Comparison of ENCODE assay signal across 7 mouse cellular contexts in the genomic region with DNA sequence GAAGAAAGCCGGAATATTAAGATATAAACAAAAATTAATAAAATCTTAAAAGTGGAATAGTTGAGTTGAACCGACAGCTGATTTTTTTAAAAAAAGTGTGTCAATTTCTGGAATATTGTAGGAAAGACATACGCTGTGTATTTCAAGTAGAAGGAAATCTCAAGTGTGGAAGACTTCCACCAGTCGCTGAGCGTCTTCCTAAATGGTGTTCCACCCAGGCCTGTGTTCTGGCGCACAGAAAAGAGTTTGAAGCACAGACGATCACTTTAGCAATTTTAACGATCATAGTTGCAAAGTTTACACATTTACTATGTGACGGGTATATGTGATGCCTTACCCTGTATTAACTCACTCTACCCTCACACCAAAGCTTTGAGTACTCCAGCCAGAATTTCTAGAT. TPM values are rescaled to one million over a fixed set of nuclear protein-coding genes. Genes with fewer than 3 reads are reported as not detected.
A peak's percentile ranks its signal among the peaks of the same experiment; 100 is the strongest.
DNase-seq lines count a peak whose midpoint lies in the region; ATAC-seq lines count a peak whose summit lies in the region.

No protein-coding gene starts in this region.

- H3K4me1 ChIP-seq in kidney, embryonic 14.5 days (ENCODE audit: control insufficient read depth, insufficient read depth, low read length), result peaks cover 18% of the 10 kb centered on the region
- H3K4me1 ChIP-seq in forebrain, embryonic 12.5 days, result peaks cover 35% of the 10 kb centered on the region
- peaks cover 30% of the 10 kb centered on the region for H3K4me1 ChIP-seq in hindbrain, embryonic 14.5 days (replicated peaks; ENCODE audit: control insufficient read depth, insufficient read depth, low read length)
- H3K4me1 ChIP-seq in midbrain, embryonic 13.5 days (replicated peaks), result peaks cover 36% of the 10 kb centered on the region

- H3K9ac ChIP-seq in kidney, embryonic 14.5 days (ENCODE audit: low read depth, low read length), result no peak overlapping the region
- H3K9ac ChIP-seq in forebrain, embryonic 12.5 days, result no peak overlapping the region
- peak overlapping the region; percentile 6; the same call in 1 of the 2 replicates for H3K9ac ChIP-seq in hindbrain, embryonic 14.5 days
- H3K9ac ChIP-seq in midbrain, embryonic 13.5 days (replicated peaks), result no peak overlapping the region

- no peak overlapping the region for H3K4me2 ChIP-seq in kidney, embryonic 14.5 days (replicated peaks; ENCODE audit: low read depth, low read length)
- no peak overlapping the region for H3K4me2 ChIP-seq in forebrain, embryonic 12.5 days
- H3K4me2 ChIP-seq in hindbrain, embryonic 14.5 days (replicated peaks), result peak overlapping the region; percentile 51
- peak overlapping the region; percentile 47 for H3K4me2 ChIP-seq in midbrain, embryonic 13.5 days (replicated peaks)

- H3K27ac ChIP-seq in kidney, embryonic 14.5 days (ENCODE audit: low read depth, low read length), result no peak overlapping the region
- H3K27ac ChIP-seq in forebrain, embryonic 12.5 days, result no peak overlapping the region; the same call in 1 of the 2 replicates
- peak overlapping the region; percentile 76; the same call in 1 of the 2 replicates for H3K27ac ChIP-seq in hindbrain, embryonic 14.5 days
- H3K27ac ChIP-seq in midbrain, embryonic 13.5 days, result peak overlapping the region; percentile 92

- H3K36me3 ChIP-seq in kidney, embryonic 14.5 days (ENCODE audit: control insufficient read depth, insufficient read depth, low read length), result no peaks in the 10 kb centered on the region
- H3K36me3 ChIP-seq in forebrain, embryonic 12.5 days (replicated peaks), result no peaks in the 10 kb centered on the region
- H3K36me3 ChIP-seq in hindbrain, embryonic 14.5 days (replicated peaks; ENCODE audit: control insufficient read depth, insufficient read depth), result no peaks in the 10 kb centered on the region
- H3K36me3 ChIP-seq in midbrain, embryonic 13.5 days, result no peaks in the 10 kb centered on the region

- no peak for ATAC-seq in kidney, embryonic 14.5 days (ENCODE audit: low FRiP score, low TSS enrichment)
- ATAC-seq in forebrain, embryonic 12.5 days (ENCODE audit: low FRiP score), result no peak
- ATAC-seq in hindbrain, embryonic 14.5 days (ENCODE audit: low FRiP score), result no peak
- ATAC-seq in midbrain, embryonic 13.5 days, result no peak
- no peak for ATAC-seq in CD4-positive, CD25-positive, alpha-beta regulatory T cell, adult 4 months

- H3K9me3 ChIP-seq in kidney, embryonic 14.5 days (ENCODE audit: control insufficient read depth, low read length), result no peaks in the 10 kb centered on the region
- H3K9me3 ChIP-seq in forebrain, embryonic 12.5 days, result no peaks in the 10 kb centered on the region
- H3K9me3 ChIP-seq in hindbrain, embryonic 14.5 days (ENCODE audit: control insufficient read depth, low read length), result no peaks in the 10 kb centered on the region
- no peaks in the 10 kb centered on the region for H3K9me3 ChIP-seq in midbrain, embryonic 13.5 days

- H3K27me3 ChIP-seq in kidney, embryonic 14.5 days (ENCODE audit: control insufficient read depth, insufficient read depth, low read length), result no peaks in the 10 kb centered on the region
- H3K27me3 ChIP-seq in forebrain, embryonic 12.5 days, result no peaks in the 10 kb centered on the region
- no peaks in the 10 kb centered on the region for H3K27me3 ChIP-seq in hindbrain, embryonic 14.5 days (ENCODE audit: control insufficient read depth, insufficient read depth, low read length)
- H3K27me3 ChIP-seq in midbrain, embryonic 13.5 days, result no peaks in the 10 kb centered on the region

- H3K4me3 ChIP-seq in kidney, embryonic 14.5 days (ENCODE audit: low read length), result peak overlapping the region; percentile 97
- H3K4me3 ChIP-seq in forebrain, embryonic 12.5 days (replicated peaks), result peak overlapping the region; percentile 69
- peak overlapping the region; percentile 83 for H3K4me3 ChIP-seq in hindbrain, embryonic 14.5 days (replicated peaks; ENCODE audit: low read length)
- peak overlapping the region; percentile 88; the same call in 1 of the 2 replicates for H3K4me3 ChIP-seq in midbrain, embryonic 13.5 days (replicated peaks)

- WGBS in kidney, embryonic 14.5 days, result 92% methylated on average over 9 of the region's 9 CpGs
- whole genome bisulfite sequencing in forebrain, embryonic 12.5 days, result 90% methylated on average over 9 of the region's 9 CpGs
- 91% methylated on average over 9 of the region's 9 CpGs for WGBS in hindbrain, embryonic 14.5 days
- WGBS in midbrain, embryonic 13.5 days, result 95% methylated on average over 9 of the region's 9 CpGs

- no peak for DNase-seq in kidney, adult 8-10 months
- no peak for DNase-seq in hindbrain, embryonic 14.5 days (ENCODE audit: low spot score)
- no peak for DNase-seq in urinary bladder, postnatal 25 days (ENCODE audit: low spot score)

RNA-seq across cellular contexts. Expression of a gene that starts 0.8 kb away (rescaled TPM):
- polyA plus RNA-seq in kidney, embryonic 14.5 days (2014; fragmentation: Nextera tagmentation; extraction: Ambion mirVana), result 164 and 174 TPM in 2 replicates
- 139 and 140 TPM in 2 replicates for polyA plus RNA-seq in forebrain, embryonic 12.5 days (2016; fragmentation: Nextera tagmentation; extraction: Ambion mirVana)
- polyA plus RNA-seq in hindbrain, embryonic 14.5 days (2014; fragmentation: Nextera tagmentation; extraction: Ambion mirVana), result 128 and 139 TPM in 2 replicates
- polyA plus RNA-seq in midbrain, embryonic 13.5 days (2015; fragmentation: Nextera tagmentation; extraction: Ambion mirVana), result 130 and 135 TPM in 2 replicates
- polyA plus RNA-seq in CD4-positive, CD25-positive, alpha-beta regulatory T cell, adult 4 months (2017; shearing (Covaris generic)), result 10 to 100 TPM; 57.9 to 91.6 TPM

RNA-seq across cellular contexts. Expression of a gene that starts 54.4 kb away (rescaled TPM):
- polyA plus RNA-seq in kidney, embryonic 14.5 days (2014; fragmentation: Nextera tagmentation; extraction: Ambion mirVana), result 20.7 and 25.3 TPM in 2 replicates
- polyA plus RNA-seq in forebrain, embryonic 12.5 days (2016; fragmentation: Nextera tagmentation; extraction: Ambion mirVana), result 13.6 and 13.7 TPM in 2 replicates
- 15.8 and 16.1 TPM in 2 replicates for polyA plus RNA-seq in hindbrain, embryonic 14.5 days (2014; fragmentation: Nextera tagmentation; extraction: Ambion mirVana)
- 9.9 and 11.2 TPM in 2 replicates for polyA plus RNA-seq in midbrain, embryonic 13.5 days (2015; fragmentation: Nextera tagmentation; extraction: Ambion mirVana)
- polyA plus RNA-seq in CD4-positive, CD25-positive, alpha-beta regulatory T cell, adult 4 months (2017; shearing (Covaris generic)), result 10 to 100 TPM; 15.0 to 17.7 TPM

Comparison
In these comparisons a context has a peak if more than half of its experiments do, and no peak if none do; other contexts are left out.
1. H3K27ac ChIP-seq: peak in hindbrain, embryonic 14.5 days (single experiment) and midbrain, embryonic 13.5 days (single experiment); none in kidney, embryonic 14.5 days (single experiment) and forebrain, embryonic 12.5 days (single experiment).
2. H3K4me2 ChIP-seq: peak in hindbrain, embryonic 14.5 days (single experiment) and midbrain, embryonic 13.5 days (single experiment); none in kidney, embryonic 14.5 days (single experiment) and forebrain, embryonic 12.5 days (single experiment).
3. Peak in every context shown above with its lines, with median percentiles within 50 percentile points of each other: H3K4me3 ChIP-seq.